Mouse (Mus musculus) limb, embryonic 11.5 days (tissue): ENCODE data around the gene Gdf11. TPM values are rescaled to one million over a fixed set of nuclear protein-coding genes. Genes with fewer than 3 reads are reported as not detected.

Experiments
- ATAC-seq: fragments of 200-750 bp; cut with Nextera tagmentation; 2 replicates; pipeline ENCODE4 v1.8.0; 2017; ENCODE audit warnings: low read depth; ENCODE audit not compliant: insufficient number of reproducible peaks, low FRiP score, low TSS enrichment
- DNase-seq: peaks from one replicate; pipeline ENCODE4 v3.0.0-alpha.2; 2015; ENCODE audit warnings: low spot score
- H3K27ac ChIP-seq: fragments of 300-500 bp; sonication (generic); replicated peaks from 2 replicates; pipeline ENCODE4 v1.5.1; 2014; ENCODE audit warnings: low read depth, mild to moderate bottlenecking, low read length
- H3K27me3 ChIP-seq: fragments of 300-500 bp; sonication (generic); 2 replicates; pipeline ENCODE4 v1.6.1; 2014; ENCODE audit warnings: mild to moderate bottlenecking, low read length, mixed read lengths; ENCODE audit not compliant: control insufficient read depth, insufficient read depth
- H3K36me3 ChIP-seq: fragments of 300-500 bp; sonication (generic); 2 replicates; pipeline ENCODE4 v1.6.1; 2014; ENCODE audit warnings: mild to moderate bottlenecking, low read length, moderate library complexity, mixed read lengths; ENCODE audit not compliant: control insufficient read depth, insufficient read depth
- H3K4me1 ChIP-seq: fragments of 300-500 bp; sonication (generic); 2 replicates; pipeline ENCODE4 v1.6.1; 2014; ENCODE audit warnings: low read length, mixed read lengths; ENCODE audit not compliant: control insufficient read depth, insufficient read depth
- H3K4me2 ChIP-seq: fragments of 300-500 bp; sonication (generic); 2 replicates; pipeline ENCODE4 v1.6.1; 2014; ENCODE audit warnings: low read depth, mild to moderate bottlenecking, moderate library complexity; ENCODE audit not compliant: severe bottlenecking
- H3K4me3 ChIP-seq: fragments of 300-500 bp; sonication (generic); 2 replicates; pipeline ENCODE4 v1.5.1; 2014; ENCODE audit warnings: low read depth, low read length
- H3K9ac ChIP-seq: fragments of 300-500 bp; sonication (generic); 2 replicates; pipeline ENCODE4 v1.6.1; 2014; ENCODE audit warnings: mild to moderate bottlenecking, low read length
- H3K9me3 ChIP-seq: fragments of 300-500 bp; sonication (generic); 2 replicates; pipeline ENCODE4 v1.6.1; 2016; ENCODE audit warnings: low read length; ENCODE audit not compliant: control insufficient read depth
- WGBS: fragments of 180-500 bp; shearing (Covaris S2); extraction: QIAGEN DNeasy Blood & Tissue Kit; methylation state at CpG from one replicate; pipeline ENCODE4 v1.1.7; 2014; 5-methylcytosine and 5-hydroxymethylcytosine counted together
- polyA plus RNA-seq: library from polyadenylated mRNA; unstranded; fragments of >200 nt; fragmentation: Nextera tagmentation; extraction: Ambion mirVana; gene quantifications from 2 replicates; pipeline ENCODE4 v1.2.1, GENCODE M21; 2014

Gene Gdf11
- polyA plus RNA-seq, 1 experiment from 2014 or later = 17.5 TPM

- Histone ChIP-seq H3K4me1 (no peaks in the 10 kb centered on the region), H3K27ac (no peak overlapping the region), H3K36me3 (no peaks in the 10 kb centered on the region), H3K9me3 (no peaks in the 10 kb centered on the region), H3K4me3 (no peak overlapping the region; the same call in 1 of the 2 replicates), H3K9ac (0 out of 2 replicates have a peak overlapping the region, but pooled peaks have one; percentile 5), H3K27me3 (peaks cover 7% of the 10 kb centered on the region; the same call in 1 of the 2 replicates), H3K4me2 (peak overlapping the region; percentile 7; the same call in 1 of the 2 replicates)
- DNase-seq (no peak), ATAC-seq (no peak)
- 3% methylated on average over 17 of the region's 17 CpGs for WGBS
Measured at GRCm38 (mm10) chr10:128895952-128896693, 4.6 kb upstream of the Gdf11 start.

DNA sequence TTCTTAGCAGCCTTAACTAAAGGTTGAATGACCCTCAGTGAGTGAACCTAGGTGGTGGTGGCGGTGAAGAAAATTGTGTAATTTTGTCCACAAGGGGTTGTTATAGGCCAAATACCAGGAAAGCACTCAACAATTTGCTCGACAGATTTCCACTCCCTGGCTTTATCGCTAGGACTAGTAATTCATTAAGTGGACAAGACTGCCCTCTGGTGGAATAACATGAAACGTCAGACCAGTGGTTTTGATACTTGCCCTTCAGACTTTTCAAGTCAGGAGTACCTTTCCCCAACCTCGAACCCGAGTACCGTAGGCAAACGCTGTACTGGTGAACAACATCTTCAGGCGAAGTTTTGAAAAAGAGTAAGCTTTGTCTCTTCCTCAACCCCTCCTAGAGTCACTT, 3.9 kb upstream of the Gdf11 start:
- 0% methylated on average over 9 of the region's 9 CpGs for WGBS
- Histone ChIP-seq H3K4me2 (no peak overlapping the region), H3K9me3 (no peaks in the 10 kb centered on the region), H3K36me3 (no peaks in the 10 kb centered on the region), H3K27ac (no peak overlapping the region), H3K9ac (0 out of 2 replicates have a peak overlapping the region, but pooled peaks have one; percentile 5), H3K4me1 (no peaks in the 10 kb centered on the region), H3K4me3 (no peak overlapping the region), H3K27me3 (peaks cover 7% of the 10 kb centered on the region; the same call in 1 of the 2 replicates)
- ATAC-seq (no peak), DNase-seq (peak; percentile 89)

DNA sequence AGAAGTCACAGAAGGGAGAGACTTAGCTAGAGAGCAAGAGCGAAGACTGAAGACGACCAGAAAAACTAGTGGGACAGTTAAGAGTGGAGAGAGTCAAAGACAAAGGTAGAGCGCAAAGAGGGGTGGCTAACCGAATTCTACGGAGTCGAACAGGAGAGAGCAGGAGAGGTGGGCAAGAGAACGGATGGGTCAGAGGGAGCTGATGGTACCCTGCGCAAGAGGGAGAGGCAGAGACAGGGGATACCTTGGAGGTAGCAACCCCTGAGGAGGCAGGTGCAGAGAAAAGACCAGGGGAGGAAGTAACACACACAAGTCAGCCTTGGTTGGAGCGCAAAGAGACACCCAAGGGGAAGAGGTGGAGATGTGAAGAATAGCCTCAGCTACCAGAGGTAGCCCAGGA, 728 bp upstream of the Gdf11 start:
- Histone ChIP-seq H3K9me3 (no peaks in the 10 kb centered on the region), H3K4me1 (peaks cover 15% of the 10 kb centered on the region), H3K27ac (peak overlapping the region; percentile 96), H3K4me2 (peak overlapping the region; percentile 80), H3K27me3 (peaks cover 7% of the 10 kb centered on the region; the same call in 1 of the 2 replicates), H3K9ac (peak overlapping the region; percentile 89), H3K36me3 (no peaks in the 10 kb centered on the region; the same call in 1 of the 2 replicates), H3K4me3 (peak overlapping the region; percentile 89)
- under 1% methylated on average over 9 of the region's 9 CpGs for WGBS
- DNase-seq = peak; percentile 62
- no peak for ATAC-seq

DNA sequence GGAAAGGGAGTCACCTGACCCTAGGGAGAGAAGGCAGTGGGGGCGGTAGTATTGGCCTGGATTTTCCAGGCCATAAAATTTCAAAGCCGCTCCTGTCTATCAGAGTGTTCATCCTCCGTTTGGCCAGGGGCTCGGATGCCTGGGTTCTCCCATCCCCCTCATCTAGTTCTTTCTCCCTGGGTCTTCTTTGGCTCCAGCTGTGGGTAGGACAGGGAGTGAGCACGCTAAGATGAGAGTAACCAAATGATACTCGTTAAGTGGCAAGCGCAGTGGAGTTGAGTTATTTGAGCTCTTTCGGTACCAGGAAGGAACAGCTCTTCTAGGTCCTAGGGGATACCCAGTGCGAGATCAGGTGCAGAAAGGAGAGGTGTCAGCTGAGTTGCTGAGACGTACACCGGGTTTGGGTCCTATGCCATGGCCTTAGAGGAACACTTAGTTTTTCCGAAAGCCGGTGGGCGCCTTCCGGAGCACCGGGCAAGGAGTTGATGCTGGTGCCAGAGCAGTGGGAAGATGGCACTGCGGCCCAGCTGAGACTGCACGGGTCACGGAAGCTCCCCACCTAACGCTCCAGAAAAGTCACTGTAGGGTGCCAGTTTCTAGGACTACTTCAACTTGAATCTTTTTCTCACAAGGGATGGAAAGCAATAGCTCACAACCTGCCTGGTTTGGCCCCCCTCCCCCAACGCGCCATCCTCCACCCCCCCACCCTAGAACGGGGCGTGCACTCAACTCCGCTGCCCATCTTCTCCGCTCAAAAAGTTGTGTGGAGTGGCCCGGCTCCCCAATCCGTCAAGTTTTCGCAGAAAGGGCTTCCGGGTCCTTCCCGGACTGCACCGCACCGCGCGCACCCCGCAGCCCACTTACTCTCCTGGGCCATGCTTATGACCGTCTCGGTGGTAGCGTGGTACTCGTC, 879 bp downstream of the Gdf11 start:
- H3K4me2 ChIP-seq = peak overlapping the region; percentile 80
- peak overlapping the region; percentile 89 for H3K4me3 ChIP-seq
- peak overlapping the region; percentile 89 for H3K9ac ChIP-seq
- H3K27me3 ChIP-seq = no peaks in the 10 kb centered on the region
- peaks cover 15% of the 10 kb centered on the region for H3K4me1 ChIP-seq
- no peaks in the 10 kb centered on the region for H3K9me3 ChIP-seq
- DNase-seq (peak; percentile 56), ATAC-seq (0 out of 2 replicates have a peak, but pooled peaks have one; percentile 8)
- H3K36me3 ChIP-seq = no peaks in the 10 kb centered on the region; the same call in 1 of the 2 replicates
- WGBS = under 1% methylated on average over 40 of the region's 40 CpGs
- H3K27ac ChIP-seq = peak overlapping the region; percentile 96

DNA sequence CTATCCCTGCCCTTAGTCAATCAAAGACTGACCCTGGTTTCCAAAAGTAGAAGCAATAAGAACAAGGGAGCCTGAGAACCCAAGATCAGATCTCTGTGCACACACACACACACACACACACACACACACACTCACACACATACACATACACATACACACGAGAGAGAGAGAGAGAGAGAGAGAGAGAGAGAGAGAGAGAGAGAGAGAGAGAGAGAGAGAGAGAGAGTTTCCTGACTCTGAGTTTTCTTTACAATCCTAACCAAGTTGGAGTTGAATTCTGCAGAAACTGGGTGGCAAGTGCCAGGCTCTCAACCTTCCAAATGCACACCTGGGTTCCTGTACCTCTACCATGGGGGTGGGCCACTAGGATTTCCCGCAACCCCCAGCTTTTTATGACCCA, 1.7 kb downstream of the Gdf11 start:
- H3K9me3 ChIP-seq = no peaks in the 10 kb centered on the region
- H3K36me3 ChIP-seq = peaks cover 3% of the 10 kb centered on the region
- H3K27ac ChIP-seq = peak overlapping the region; percentile 96
- ATAC-seq (no peak), DNase-seq (no peak)
- peaks cover 15% of the 10 kb centered on the region for H3K4me1 ChIP-seq
- peak overlapping the region; percentile 89 for H3K9ac ChIP-seq
- peak overlapping the region; percentile 89 for H3K4me3 ChIP-seq
- 0% methylated on average over 2 of the region's 2 CpGs for WGBS
- no peaks in the 10 kb centered on the region for H3K27me3 ChIP-seq
- H3K4me2 ChIP-seq = peak overlapping the region; percentile 80

DNA sequence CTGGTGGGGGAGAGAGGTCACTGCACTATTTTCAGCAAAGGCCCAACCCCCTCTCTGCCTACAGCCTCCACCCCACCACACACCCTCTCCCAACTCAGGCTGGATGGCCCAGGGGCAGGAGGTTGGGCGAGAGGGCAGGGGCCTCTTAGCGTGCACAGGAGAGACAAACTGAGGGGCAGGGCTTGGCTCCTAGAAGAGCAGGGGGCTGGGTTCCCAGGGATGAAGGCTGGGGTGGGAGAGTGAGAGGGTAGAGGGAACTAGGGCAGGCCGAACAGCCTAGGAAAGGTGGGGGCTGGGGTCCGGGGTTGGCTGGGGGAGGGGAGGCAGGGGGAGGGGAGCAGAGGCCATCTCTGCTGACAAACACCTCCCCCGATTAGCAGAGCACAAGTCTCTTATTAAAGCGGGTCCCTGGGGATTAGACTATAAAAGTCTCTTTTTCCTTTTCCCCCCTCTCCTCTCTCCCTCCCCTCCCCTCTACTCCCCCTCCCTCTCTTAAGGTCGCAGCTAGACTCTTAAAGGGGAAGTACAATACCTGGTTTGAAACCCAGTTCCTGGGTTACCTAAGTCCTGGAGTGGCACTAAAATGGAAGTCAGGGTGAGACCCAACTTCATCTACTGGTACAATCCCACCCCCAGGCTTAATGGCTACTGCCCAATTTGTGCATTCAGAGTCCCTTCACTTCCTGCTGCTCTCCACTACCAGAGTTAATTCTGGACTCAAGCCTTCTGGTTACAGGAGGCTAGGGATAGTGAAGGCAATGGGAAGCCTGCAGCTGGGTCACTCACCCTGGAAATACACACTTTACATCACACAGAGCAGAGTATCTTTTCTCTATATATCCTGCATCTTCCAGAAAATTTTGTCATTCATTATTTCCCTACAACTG, 2.3 kb downstream of the Gdf11 start:
- Histone ChIP-seq H3K36me3 (peaks cover 4% of the 10 kb centered on the region), H3K4me2 (peak overlapping the region; percentile 80), H3K4me1 (peaks cover 15% of the 10 kb centered on the region), H3K9me3 (no peaks in the 10 kb centered on the region), H3K4me3 (peak overlapping the region; percentile 89), H3K9ac (peak overlapping the region; percentile 40; the same call in 1 of the 2 replicates), H3K27ac (peak overlapping the region; percentile 96), H3K27me3 (no peaks in the 10 kb centered on the region)
- DNase-seq (peak; percentile 86), ATAC-seq (peak; percentile 86)
- 0% methylated on average over 5 of the region's 7 CpGs for WGBS

DNA sequence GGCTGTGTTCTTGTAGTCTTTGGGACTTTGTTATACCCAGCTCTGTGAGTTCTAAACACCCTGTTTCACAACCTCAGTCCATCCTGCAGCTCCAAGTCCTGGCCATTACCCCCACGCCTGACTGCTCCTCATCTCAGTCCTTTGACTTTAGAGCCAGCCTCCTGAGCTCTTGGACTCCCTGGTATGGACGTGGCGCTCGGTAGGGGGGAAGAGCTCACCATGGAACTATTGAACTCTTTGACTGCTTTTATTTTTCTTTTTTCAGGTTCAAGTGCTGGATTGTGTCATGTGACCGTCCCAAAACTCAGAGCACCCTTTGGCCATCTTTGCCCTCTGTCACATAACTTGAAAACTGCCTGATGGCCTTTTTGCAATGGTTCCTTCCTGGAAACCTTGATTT, 9.5 kb downstream of the Gdf11 start:
- no peak overlapping the region for H3K4me2 ChIP-seq
- no peaks in the 10 kb centered on the region for H3K4me1 ChIP-seq
- no peak overlapping the region for H3K4me3 ChIP-seq
- H3K27me3 ChIP-seq = no peaks in the 10 kb centered on the region
- peaks cover 4% of the 10 kb centered on the region for H3K36me3 ChIP-seq
- H3K9me3 ChIP-seq = no peaks in the 10 kb centered on the region
- DNase-seq (no peak), ATAC-seq (no peak)
- H3K27ac ChIP-seq = no peak overlapping the region
- no peak overlapping the region for H3K9ac ChIP-seq
- 93% methylated on average over 5 of the region's 5 CpGs for WGBS
